Mouse (Mus musculus) granulocyte monocyte progenitor cell, adult 5-6 weeks (primary cell): Measurements from ENCODE around the gene Hist2h2bb. TPM values are rescaled to one million over a fixed set of nuclear protein-coding genes. Genes with fewer than 3 reads are reported as not detected.
A peak's percentile ranks its signal among the peaks of the same experiment; 100 is the strongest.

Experiments used
- ATAC-seq: replicated peaks from 2 replicates; pipeline ENCODE4 v1.8.0; 2016; ENCODE audit warnings: mild to moderate bottlenecking, moderate TSS enrichment, inconsistent platforms; ENCODE audit not compliant: poor library complexity, severe bottlenecking
- total RNA-seq, 2 experiments: library from RNA; stranded (forward) in 1 of 2; stranded (reverse) in 1 of 2; fragments of 200-712, 200-1000 nt in 1 of 2; fragments of >200 nt in 1 of 2; fragmentation: Nextera tagmentation in 1 of 2; gene quantifications; 2 replicates each; pipeline ENCODE4 v1.2.3; 2014 to 2017

Hist2h2bb gene
- total RNA-seq (2014; fragmentation: Nextera tagmentation) (530 and 902 TPM in 2 replicates), total RNA-seq (2017) (6,305 and 6,740 TPM in 2 replicates)

GRCm38 (mm10) chr3:96269511-96270474 lies at the start of gene Hist2h2bb:
Hist2h2bb (plus strand) TSS chr3:96269752.
- peak; percentile 87 for ATAC-seq

GRCm38 (mm10) chr3:96220131-96220764 lies 49.3 kb upstream of the Hist2h2bb start:
- ATAC-seq: peak; percentile 5; the same call in 1 of the 2 replicates

GRCm38 (mm10) chr3:96220765-96221639 lies 48.5 kb upstream of the Hist2h2bb start, which contains the start of the genes Hist2h2ac and Hist2h2be:
Hist2h2ac (minus strand) TSS chr3:96220880.
Hist2h2be (plus strand) TSS chr3:96221119.
- peak; percentile 78 for ATAC-seq

DNA sequence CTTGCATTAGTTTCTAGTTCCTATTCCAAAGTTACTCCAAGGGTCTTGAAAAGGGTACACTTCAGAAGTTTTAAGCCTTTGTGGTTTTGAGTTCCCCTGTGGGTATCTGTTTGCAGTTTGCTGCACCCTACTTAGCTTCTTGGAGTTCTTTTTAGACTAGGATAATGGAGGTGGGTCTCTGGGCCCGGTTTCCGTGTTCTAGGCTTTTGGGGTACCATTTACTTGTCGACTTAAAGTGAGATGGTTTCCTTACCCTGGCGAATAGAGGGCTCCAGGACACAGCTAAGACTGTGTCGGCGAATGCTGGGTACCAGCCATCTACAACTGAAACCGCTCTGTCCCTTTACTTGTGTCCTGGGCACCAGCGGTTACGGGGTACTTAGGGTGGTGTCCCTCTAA lies 47.9 kb upstream of the Hist2h2bb start:
- ATAC-seq: peak; percentile 0; the same call in 1 of the 2 replicates

GRCm38 (mm10) chr3:96222774-96223173 lies 46.8 kb upstream of the Hist2h2bb start:
- ATAC-seq: no peak

GRCm38 (mm10) chr3:96225421-96225820 lies 44.1 kb upstream of the Hist2h2bb start:
- no peak for ATAC-seq

- peak; percentile 87 for ATAC-seq
These were observed 42.6 kb upstream of the Hist2h2bb start for GRCm38 (mm10) chr3:96226695-96227648.

DNA sequence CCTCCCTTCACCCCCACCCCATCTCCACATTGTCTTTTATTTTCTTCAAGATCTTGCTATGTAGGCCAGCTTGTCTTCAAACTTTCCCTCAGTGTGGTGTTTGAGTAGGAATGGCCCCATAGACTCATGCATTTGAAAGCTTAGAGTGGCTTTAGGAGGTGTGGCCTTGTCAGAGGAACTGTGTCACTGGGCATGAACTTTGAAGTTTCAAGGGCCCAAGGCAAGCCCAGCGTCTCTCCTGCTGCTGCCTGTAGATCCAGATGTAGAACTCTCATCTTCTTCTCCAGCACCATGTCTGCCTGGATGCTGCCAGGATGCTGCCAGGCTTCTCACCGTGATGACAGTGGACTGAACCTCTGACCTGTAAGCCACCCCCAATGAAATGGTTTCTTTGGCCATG lies 40.7 kb upstream of the Hist2h2bb start:
- no peak for ATAC-seq

DNA sequence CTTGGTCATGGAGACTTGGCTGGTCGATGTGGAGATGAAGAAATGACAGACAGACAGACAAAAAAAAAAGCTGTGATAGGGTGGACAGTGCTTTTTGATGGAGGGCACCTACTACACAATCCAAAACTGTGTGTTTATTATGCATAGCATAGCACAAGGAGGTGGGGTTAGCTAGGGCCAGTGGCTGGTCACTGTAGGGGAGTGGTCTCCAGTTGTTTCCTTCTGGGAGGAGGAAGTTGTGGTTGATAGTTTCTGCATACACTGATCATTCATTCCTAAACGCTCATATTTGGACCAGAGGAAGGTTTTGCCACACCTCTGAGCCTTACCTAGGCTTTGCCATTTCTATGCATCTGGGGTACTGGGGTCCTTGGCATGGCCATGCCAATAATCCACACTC lies 39.1 kb upstream of the Hist2h2bb start:
- ATAC-seq: peak; percentile 73

DNA sequence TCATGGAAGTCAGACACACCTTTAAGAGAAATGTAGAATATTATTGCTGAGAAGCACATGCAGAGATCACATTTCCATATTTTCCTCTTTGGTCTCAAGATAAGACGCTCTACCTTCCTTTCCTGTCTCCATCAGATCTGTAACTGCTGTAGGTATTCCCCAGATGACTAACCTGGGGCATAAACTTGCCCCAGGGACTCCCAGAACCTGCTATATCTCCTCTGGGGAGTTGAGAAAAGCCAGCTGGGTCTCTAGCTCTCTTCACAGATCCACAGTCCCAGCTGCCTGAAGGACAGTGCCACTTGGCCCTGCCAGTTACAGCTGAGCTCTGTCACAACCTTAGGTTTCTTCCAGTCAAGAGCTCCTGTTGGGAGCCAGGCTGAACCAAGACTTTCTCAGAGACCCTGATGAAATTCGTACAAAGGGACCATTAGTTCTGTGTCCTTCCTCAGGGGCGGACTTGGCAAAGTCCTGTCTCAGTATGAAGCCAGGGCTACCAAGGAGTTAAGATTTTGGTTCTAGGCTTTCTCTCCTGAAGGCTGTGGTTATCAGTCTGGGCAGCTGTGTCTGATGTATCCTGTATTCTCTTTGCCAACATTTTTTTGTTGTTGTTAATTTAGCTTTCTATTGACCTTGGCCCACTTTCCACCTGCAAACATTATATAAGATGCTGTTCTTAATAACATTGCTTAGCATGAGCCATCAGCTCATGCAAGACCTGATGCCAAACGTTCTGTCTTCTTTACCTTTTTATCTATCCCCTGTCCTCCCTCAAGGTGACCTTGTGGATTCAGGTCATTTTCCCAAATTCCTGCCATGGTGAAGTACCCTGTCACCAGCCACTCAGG lies 38.4 kb upstream of the Hist2h2bb start:
- ATAC-seq: no peak

DNA sequence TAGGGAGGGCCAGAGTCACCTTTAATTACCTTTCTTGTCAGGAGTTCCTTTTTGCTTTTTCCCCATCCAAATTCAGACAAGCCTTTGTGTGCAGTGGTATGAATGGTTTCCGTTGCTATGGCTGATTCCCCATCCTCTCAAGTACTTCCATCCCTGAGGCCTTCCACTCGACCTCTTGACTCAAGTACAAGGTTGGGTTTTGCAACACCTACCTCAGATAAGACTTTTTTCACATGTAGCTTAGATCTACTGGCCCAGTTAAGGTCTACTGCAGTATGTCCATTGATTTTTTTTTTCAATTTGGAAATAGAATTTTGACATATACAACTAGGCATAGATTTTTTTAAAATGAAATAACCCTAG lies 37.8 kb upstream of the Hist2h2bb start:
- ATAC-seq: no peak

DNA sequence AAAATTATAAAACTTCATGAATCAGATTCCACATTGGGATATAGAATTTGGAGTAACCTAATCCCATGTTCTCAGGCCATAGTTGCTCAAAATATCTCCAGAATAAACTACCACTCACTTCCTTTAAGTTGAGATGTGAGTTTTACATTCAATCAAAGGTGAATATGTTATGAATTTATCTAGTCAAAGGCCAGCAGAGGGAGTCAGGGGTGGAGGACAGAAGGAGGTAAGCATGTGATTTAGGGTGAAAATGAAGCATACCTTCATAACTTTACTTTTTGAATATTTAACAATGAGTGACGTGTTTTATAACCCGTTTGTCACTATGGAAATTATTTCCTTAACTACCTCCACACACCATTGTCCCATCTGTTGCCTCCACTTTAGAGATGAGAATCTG lies 34.6 kb upstream of the Hist2h2bb start:
- ATAC-seq: no peak

GRCm38 (mm10) chr3:96235836-96236235 lies 33.7 kb upstream of the Hist2h2bb start:
- no peak for ATAC-seq

DNA sequence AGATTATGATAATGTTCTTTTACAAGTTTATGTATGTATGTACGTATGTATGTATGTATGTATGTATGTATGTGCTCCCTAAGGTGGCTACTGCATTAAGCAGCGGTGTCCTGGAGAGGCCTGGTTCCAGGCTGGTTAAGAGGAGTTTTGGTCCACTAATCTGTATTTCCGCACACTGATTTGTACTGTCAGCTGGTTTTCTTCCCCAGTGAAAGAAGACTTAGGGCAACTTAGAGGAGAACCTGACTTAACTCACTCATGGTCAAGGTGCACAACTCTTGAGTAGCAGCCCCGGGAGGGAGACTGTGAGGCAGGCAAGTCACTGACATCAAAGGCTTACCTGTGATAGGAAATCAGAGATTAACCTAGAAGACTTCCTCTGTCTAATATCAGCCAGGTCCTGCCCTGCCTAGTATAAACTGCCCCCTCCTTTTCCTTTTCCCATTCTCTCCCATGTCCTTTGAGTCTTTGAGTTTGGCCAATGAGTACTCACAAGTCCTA lies 32.7 kb upstream of the Hist2h2bb start:
- ATAC-seq: no peak

DNA sequence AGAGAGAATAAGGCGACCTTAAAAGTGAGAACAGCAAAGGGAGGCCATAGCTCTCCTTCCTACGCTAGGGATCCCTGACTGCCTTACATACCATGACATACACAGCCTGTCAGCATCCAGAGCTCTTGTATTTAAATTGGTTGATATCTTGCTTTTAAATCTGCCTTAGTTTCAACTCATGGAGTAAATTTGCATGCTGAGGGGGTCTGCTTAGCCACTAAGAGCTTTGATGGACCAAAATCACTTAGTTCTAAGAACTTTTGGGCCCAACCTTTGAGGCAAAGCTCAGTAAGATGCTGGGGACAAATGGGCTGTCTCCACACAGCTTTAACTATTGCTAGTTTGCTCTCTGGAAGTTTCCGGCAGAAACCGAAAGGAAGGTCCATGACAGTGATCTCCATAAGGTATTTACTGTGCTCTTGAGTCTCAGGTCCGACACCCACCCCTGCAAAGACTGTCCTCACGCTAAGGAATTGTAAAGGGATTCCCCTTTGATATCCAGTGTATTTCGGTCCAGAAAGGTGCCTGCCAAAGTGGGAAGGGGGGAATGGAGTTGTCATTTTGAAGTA lies 32.1 kb upstream of the Hist2h2bb start:
- ATAC-seq: no peak

DNA sequence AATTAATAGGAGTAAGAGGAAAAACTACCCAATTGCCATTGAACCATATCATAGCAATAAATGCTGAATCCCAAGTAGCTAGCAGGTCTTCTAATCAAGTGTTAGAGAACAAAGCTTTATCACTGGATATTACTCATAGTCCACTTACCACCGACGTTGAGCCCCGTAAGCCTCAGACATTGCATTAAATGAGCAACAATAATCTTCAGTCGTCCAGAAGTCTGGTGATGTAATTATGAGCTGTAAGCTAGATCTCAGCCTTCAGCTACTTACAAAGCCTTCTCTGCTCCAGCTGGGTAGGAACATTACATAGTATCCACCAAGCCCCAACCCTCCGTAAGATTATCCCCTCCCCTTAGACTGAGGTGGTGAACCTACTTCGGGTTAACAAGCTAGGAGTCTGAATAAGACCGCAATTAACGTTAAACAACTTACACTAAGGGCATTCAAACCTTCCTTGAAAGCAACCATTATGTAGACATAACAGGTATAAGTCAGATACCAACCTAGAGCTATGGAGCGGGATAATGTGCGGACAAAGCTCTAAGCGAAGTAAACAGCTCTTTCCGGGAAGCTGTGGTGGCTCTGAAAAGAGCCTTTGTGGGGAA lies 31.5 kb upstream of the Hist2h2bb start:
- ATAC-seq: no peak
